Mouse (Mus musculus) mouse embryonic stem cell (cell line): ENCODE data around the gene Anxa11.
"Not testable (repeated sequence)": the region's sequence is repeated elsewhere in the genome, so short reads cannot be mapped to it uniquely, and the experiment has no call there.

Experiments used
- in situ Hi-C, 2 experiments: fragments of 300-500 bp; cut with MboI; formaldehyde crosslinking; loops; 1 replicate in 1 of 2; 3 replicates in 1 of 2; pipeline ENCODE4 v1.14.3; 2019 to 2020; ENCODE audit warnings: low sequenced_read_pairs in 2 of 2, low pct_unique_long_range_greater_than_20kb in 1 of 2, mixed read lengths in 1 of 2; ENCODE audit not compliant: unreplicated experiment in 1 of 2

Gene Anxa11

GRCm38 (mm10) chr14:25861771-25862530 is 20.0 kb downstream of the Anxa11 start:
- in situ Hi-C loops, result no loop called here

GRCm38 (mm10) chr14:25863721-25864120 is 21.8 kb downstream of the Anxa11 start:
- in situ Hi-C loops, result no loop called here

- in situ Hi-C loops, result no loop called here
Observed at GRCm38 (mm10) chr14:25865251-25865650, 23.3 kb downstream of the Anxa11 start.

- in situ Hi-C loops, result no loop called here
Observed at GRCm38 (mm10) chr14:25866384-25866783, 24.4 kb downstream of the Anxa11 start.

- in situ Hi-C loops, result no loop called here
Observed at GRCm38 (mm10) chr14:25866832-25867231, 24.9 kb downstream of the Anxa11 start.

- in situ Hi-C loops, result no loop called here
Observed at GRCm38 (mm10) chr14:25867834-25868233, 25.9 kb downstream of the Anxa11 start.

GRCm38 (mm10) chr14:25868706-25869105 is 26.8 kb downstream of the Anxa11 start:
- in situ Hi-C loops, result no loop called here

GRCm38 (mm10) chr14:25869135-25869878 is 27.4 kb downstream of the Anxa11 start:
- in situ Hi-C loops, result no loop called here

GRCm38 (mm10) chr14:25872461-25873415 is 30.8 kb downstream of the Anxa11 start:
- in situ Hi-C loops, result no loop called here

GRCm38 (mm10) chr14:25876640-25877039 is 34.7 kb downstream of the Anxa11 start:
- in situ Hi-C loops, result not testable (repeated sequence)

GRCm38 (mm10) chr14:25881769-25882168 is 39.8 kb downstream of the Anxa11 start:
- in situ Hi-C loops, result not testable (repeated sequence)

- in situ Hi-C loops, result not testable (repeated sequence)
Observed at GRCm38 (mm10) chr14:25885886-25886285, 43.9 kb downstream of the Anxa11 start.

- in situ Hi-C loops, result not testable (repeated sequence)
Observed at GRCm38 (mm10) chr14:25894566-25894965, 52.6 kb downstream of the Anxa11 start.

- in situ Hi-C loops, result not testable (repeated sequence)
Observed at GRCm38 (mm10) chr14:25895686-25896085, 53.7 kb downstream of the Anxa11 start.

GRCm38 (mm10) chr14:25903000-25903399 is 61.0 kb downstream of the Anxa11 start, which contains the start of gene Plac9a:
Gene Plac9a, minus strand, starts transcription at chr14:25903100.
- in situ Hi-C loops, result not testable (repeated sequence)

- in situ Hi-C loops, result not testable (repeated sequence)
Observed at GRCm38 (mm10) chr14:25905243-25905642, 63.3 kb downstream of the Anxa11 start.

- in situ Hi-C loops, result not testable (repeated sequence)
Observed at GRCm38 (mm10) chr14:25907272-25907671, 65.3 kb downstream of the Anxa11 start.

- in situ Hi-C loops, result not testable (repeated sequence)
Observed at GRCm38 (mm10) chr14:25908976-25909375, 67.0 kb downstream of the Anxa11 start.
